Mouse (Mus musculus): Measurements from ENCODE around the gene Dennd5b.
A peak's percentile ranks its signal among the peaks of the same experiment; 100 is the strongest.
"Not testable (repeated sequence)": the region's sequence is repeated elsewhere in the genome, so short reads cannot be mapped to it uniquely, and the experiment has no call there.

Dennd5b gene

DNA sequence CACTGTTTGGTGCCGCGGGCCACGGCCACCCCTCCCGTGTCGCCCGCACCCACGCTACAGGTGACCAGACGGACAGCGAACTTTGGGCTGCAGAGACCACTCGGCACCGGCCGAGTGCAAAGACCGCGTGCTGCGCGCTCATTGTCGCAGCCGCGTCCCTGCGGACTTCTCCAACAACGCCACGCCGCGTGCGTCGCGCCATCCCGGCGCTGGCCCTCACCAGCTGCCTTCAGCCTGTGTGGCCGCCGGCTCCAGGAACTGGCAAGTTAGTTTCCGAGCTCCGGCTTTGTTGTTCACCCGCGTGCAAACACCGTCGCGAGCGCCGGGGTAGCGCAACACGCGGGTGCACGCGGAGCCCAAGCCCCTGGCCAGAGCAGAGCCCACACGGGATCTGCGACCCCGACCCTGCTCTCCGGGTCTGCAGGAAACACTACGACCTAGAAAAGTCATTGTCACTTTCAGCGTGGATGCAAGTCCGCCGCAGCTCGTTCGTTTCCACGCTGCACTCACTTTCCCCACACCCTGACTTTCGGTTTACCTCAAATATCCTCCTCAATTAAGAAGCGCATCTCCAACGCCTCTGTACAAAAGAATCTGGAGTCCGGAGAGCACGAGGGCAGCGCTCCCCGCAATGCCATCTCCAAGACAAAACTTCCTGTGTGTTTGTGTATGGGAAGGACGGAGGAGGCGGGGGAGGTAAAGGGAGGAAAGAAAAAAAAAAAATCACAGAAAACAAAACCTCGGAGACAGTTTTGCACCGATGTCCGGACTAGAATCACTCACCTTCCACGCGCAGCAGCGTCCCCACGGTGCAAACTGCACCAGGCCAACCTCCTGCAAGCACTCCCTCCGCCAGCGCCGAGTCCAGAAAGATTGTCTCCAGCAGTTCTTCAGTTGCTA, 155.7 kb downstream of the Dennd5b start:
- DNase-seq, result peak; percentile 35 to 39

GRCm38 (mm10) chr6:148944767-148945508, 156.5 kb downstream of the Dennd5b start:
- peak; percentile 43 to 54 for DNase-seq

- DNase-seq, result no peak
These were observed 157.1 kb downstream of the Dennd5b start for GRCm38 (mm10) chr6:148944344-148944766.

- no peak for DNase-seq
These were observed 157.8 kb downstream of the Dennd5b start for GRCm38 (mm10) chr6:148943695-148944094.

DNA sequence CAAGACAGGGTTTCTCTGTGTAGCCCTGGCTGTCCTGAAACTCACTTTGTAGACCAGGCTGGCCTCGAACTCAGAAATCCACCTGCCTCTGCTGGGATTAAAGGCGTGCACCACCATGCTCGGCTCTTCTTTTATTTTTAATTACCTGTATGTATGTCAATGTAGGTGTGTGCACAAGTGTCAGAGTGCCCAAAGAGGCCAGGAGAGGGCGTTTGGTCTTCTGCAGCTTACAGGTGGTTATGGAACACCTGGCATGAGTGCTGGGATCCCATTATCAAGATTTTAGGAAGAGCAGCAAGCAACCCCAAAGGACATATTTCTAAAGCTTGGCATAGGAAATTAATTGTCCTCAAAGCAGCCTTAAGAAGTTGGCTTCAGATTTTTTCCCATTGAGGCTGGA, 159.1 kb downstream of the Dennd5b start:
- no peak for DNase-seq

DNA sequence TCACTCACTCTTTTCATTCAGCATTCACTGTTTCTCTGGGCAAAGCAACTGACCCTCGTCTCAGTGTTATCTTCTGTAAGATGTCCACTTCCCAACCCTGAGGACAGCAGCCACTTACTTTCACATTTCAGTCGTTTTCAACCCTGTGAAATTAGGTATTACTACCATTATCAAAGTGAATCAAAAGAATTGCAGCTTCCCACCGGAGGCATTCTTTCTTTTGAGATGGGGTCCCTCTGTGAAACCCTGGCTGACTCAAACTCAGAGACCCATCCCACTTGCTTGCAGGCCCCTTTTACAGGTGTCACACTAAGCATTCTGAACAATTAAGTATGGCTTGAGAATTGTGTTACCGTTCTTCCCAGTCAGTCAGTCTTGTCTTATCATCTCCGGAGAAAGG, 159.6 kb downstream of the Dennd5b start:
- DNase-seq, result no peak

DNA sequence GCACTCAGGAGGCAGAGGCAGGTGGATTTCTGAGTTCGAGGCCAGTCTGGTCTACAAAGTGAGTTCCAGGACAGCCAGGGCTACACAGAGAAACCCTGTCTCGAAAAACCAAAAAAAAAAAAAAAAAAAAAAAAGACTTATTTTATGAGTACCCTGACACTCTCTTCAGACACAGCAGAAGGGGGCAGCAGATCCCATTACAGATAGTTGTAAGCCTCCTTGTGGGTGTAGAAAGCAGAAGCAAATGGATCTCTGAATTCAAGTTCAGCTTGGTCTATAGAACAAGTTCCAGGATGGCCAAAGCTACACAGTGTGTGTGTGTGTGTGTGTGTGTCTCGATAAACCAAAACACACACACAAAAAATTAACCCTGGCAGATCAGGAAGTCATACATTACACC, 161.1 kb downstream of the Dennd5b start:
- DNase-seq, result not testable (repeated sequence)
